Mouse (Mus musculus): ENCODE measurements around the gene Olfr1262.

Gene Olfr1262

GRCm38 (mm10) chr2:89999845-90000244 is at the start of gene Olfr1262:
Gene Olfr1262 (plus strand): TSS chr2:90000145.
- DNase-seq = no peak

- DNase-seq = no peak
Observed at GRCm38 (mm10) chr2:89974184-89974583, 25.8 kb upstream of the Olfr1262 start, which contains the start of gene Olfr1260. Gene Olfr1260 (plus strand): TSS chr2:89974340.

GRCm38 (mm10) chr2:89977709-89978108 is 22.2 kb upstream of the Olfr1262 start:
- DNase-seq = no peak

- no peak for DNase-seq
Observed at GRCm38 (mm10) chr2:89990921-89991320, 9.0 kb upstream of the Olfr1262 start, which contains the start of gene Olfr1261. Gene Olfr1261 (plus strand): TSS chr2:89991221.

- no peak for DNase-seq
Observed at GRCm38 (mm10) chr2:90011831-90012230, 11.9 kb downstream of the Olfr1262 start, which contains the start of gene Olfr1263. Gene Olfr1263 (plus strand): TSS chr2:90012131.

GRCm38 (mm10) chr2:90025477-90025876 is 25.5 kb downstream of the Olfr1262 start, which contains the start of gene Olfr1264:
Gene Olfr1264 (minus strand): TSS chr2:90025577.
- DNase-seq = no peak

GRCm38 (mm10) chr2:90035037-90035436 is 35.1 kb downstream of the Olfr1262 start, which contains the start of gene Olfr1265:
Gene Olfr1265 (plus strand): TSS chr2:90035337.
- no peak for DNase-seq
